Mouse (Mus musculus) neural tube, embryonic 13.5 days (tissue): ENCODE results near the gene Phf21a. TPM values are rescaled to one million over a fixed set of nuclear protein-coding genes. Genes with fewer than 3 reads are reported as not detected.

Experiments used
- ATAC-seq: fragments of 200-750 bp; cut with Nextera tagmentation; 2 replicates; pipeline ENCODE4 v1.8.0; 2017; ENCODE audit warnings: low read depth, mild to moderate bottlenecking, moderate TSS enrichment, moderate library complexity
- H3K27ac ChIP-seq: fragments of 300-500 bp; sonication (generic); replicated peaks from 2 replicates; pipeline ENCODE4 v1.5.1; 2015; ENCODE audit warnings: moderate library complexity, mild to moderate bottlenecking, inconsistent platforms
- H3K27me3 ChIP-seq: fragments of 300-500 bp; sonication (generic); 2 replicates; pipeline ENCODE4 v1.6.1; 2015; ENCODE audit warnings: mild to moderate bottlenecking, inconsistent platforms
- H3K36me3 ChIP-seq: fragments of 300-500 bp; sonication (generic); 2 replicates; pipeline ENCODE4 v1.6.1; 2015; ENCODE audit warnings: mild to moderate bottlenecking, inconsistent platforms
- H3K4me1 ChIP-seq: fragments of 300-500 bp; sonication (generic); replicated peaks from 2 replicates; pipeline ENCODE4 v1.6.1; 2015; ENCODE audit warnings: inconsistent platforms
- H3K4me2 ChIP-seq: fragments of 300-500 bp; sonication (generic); 2 replicates; pipeline ENCODE4 v1.6.1; 2015; ENCODE audit warnings: inconsistent platforms, mild to moderate bottlenecking, moderate library complexity
- H3K4me3 ChIP-seq: fragments of 300-500 bp; sonication (generic); 2 replicates; pipeline ENCODE4 v1.5.1; 2015; ENCODE audit warnings: mild to moderate bottlenecking, inconsistent platforms
- H3K9ac ChIP-seq: fragments of 300-500 bp; sonication (generic); 2 replicates; pipeline ENCODE4 v1.6.1; 2015; ENCODE audit warnings: moderate library complexity, mild to moderate bottlenecking, inconsistent platforms
- H3K9me3 ChIP-seq: fragments of 300-500 bp; sonication (generic); 2 replicates; pipeline ENCODE4 v1.6.1; 2016; ENCODE audit warnings: inconsistent platforms
- WGBS: fragments of 180-500 bp; shearing (Covaris S2); methylation state at CpG from one replicate; pipeline ENCODE4 v1.1.7; 2015; 5-methylcytosine and 5-hydroxymethylcytosine counted together
- polyA plus RNA-seq: library from polyadenylated mRNA; unstranded; fragments of >200 nt; fragmentation: Nextera tagmentation; extraction: Ambion mirVana; gene quantifications from 2 replicates; pipeline ENCODE4 v1.2.1, GENCODE M21; 2015

The Phf21a gene
- polyA plus RNA-seq, 1 experiment from 2014 or later, result 38.5 TPM

DNA sequence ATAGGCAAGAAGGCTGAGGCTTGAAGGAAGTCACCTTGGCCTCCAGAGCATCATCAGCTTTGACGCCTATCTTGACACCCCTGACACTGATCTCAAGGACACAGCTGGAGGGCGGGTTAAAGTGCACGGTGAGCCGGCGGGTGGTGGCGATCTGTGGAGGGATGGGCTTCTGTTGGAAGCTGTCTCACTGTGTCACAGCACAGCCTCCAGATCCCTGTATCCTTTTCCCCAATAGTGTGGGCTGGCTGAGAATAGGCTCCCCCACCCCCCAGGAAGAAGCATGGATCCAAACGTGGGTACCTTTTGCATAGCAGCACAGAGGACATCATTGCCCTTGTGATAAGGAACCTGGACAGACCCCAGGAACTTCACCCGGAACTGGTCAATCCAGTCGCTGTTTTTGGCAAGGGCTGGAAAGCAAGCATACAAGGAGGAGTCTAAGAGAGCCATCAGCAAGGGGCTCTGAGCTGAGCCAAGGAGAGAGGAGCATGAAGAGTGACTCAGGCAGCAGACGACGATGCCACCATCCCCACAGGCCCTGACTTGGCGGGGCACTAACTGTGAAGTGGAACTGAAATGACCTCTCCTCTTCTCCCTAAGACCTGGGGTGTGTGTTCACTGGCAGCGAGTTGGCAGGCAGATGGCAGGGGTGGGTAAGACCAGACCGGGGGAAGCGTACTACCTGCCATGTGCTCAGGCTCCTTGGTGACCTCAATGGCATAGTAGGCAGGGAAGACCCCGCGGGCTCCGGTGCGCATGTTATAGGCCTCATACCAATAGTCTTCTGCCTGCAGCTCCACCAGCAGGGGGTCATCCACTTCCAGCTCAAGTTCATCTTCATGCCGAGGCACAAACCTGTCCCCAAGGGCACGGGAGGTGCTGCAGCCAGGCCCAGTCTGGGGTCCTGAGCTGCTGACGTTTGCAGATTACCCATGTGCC, 292.5 kb downstream of the Phf21a start:
- no peaks in the 10 kb centered on the region for H3K27me3 ChIP-seq
- WGBS, result 85% methylated on average over 22 of the region's 22 CpGs

DNA sequence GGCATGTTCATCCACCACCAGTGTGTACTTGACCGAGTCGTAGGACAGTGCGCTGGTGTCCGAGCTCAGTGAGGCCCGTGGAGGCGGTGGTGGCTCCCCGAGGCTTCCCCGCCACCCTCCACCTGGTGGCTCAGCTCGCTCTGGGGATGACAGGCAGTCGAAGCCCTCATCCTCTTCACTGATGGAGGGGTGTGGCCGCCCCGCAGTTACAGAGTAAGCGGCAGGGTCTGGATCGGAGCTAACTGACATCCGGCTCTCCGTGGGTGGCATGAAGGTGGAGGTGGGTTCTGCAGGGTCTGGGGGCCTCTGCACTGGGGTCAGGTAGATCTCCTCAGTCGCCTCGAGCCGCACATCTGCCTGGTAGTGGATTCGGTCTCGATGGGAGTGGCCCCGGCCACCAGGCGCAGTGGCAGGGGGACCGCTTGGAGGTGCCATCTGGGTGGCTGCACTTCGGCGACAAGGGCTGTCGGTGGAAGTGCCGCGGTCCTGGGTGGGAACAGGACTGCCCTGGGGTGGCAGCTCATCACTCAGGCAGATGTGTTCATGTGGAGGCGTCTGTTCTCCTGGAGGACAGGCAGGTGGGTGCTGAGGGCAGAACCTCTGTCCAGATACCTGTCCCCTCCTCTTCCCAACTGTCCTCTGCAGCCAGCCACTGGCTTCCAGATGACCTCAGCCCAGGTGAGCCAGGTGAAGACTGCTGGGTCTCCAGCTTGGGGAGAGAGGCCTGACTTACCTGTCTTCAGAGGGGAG, 294.1 kb downstream of the Phf21a start:
- H3K36me3 ChIP-seq, result peaks cover 57% of the 10 kb centered on the region
- ATAC-seq, result no peak
- WGBS, result 92% methylated on average over 30 of the region's 30 CpGs
- H3K4me3 ChIP-seq, result 0 out of 2 replicates have a peak overlapping the region, but pooled peaks have one; percentile 87
- H3K27me3 ChIP-seq, result no peaks in the 10 kb centered on the region
- no peak overlapping the region for H3K27ac ChIP-seq
- H3K9me3 ChIP-seq, result no peaks in the 10 kb centered on the region
- peak overlapping the region; percentile 95 for H3K9ac ChIP-seq
- H3K4me1 ChIP-seq, result peaks cover 58% of the 10 kb centered on the region
- H3K4me2 ChIP-seq, result peak overlapping the region; percentile 78

More for the DNA sequence above, 292.5 kb downstream of the Phf21a start:
- Histone ChIP-seq H3K4me2 (no peak overlapping the region), H3K36me3 (peaks cover 73% of the 10 kb centered on the region), H3K9ac (no peak overlapping the region), H3K27ac (no peak overlapping the region), H3K9me3 (no peaks in the 10 kb centered on the region), H3K4me1 (peaks cover 42% of the 10 kb centered on the region), H3K4me3 (no peak overlapping the region)
- ATAC-seq, result no peak

DNA sequence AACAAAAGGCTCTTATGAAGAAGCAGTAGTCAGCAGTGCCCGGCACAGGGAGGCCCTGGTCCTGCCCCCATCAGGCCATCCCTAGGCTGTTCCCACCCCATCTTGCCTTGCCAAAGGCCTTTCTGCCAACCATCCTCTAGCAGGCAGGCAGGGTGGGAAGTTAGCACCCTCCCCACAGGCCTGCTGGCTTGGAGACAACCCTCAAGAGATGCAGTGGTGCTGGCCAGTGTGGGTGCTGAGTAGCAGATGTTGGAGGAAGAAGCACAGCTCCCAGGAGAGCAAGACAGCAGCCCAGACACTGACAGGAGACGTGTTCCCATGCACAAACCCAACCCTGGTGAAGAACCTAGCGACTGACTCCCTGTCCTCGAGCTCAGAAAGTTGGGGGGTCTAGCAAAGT, 294.7 kb downstream of the Phf21a start:
- H3K9ac ChIP-seq, result peak overlapping the region; percentile 95
- H3K4me1 ChIP-seq, result peaks cover 64% of the 10 kb centered on the region
- H3K4me2 ChIP-seq, result peak overlapping the region; percentile 78
- peaks cover 51% of the 10 kb centered on the region for H3K36me3 ChIP-seq
- no peak for ATAC-seq
- H3K4me3 ChIP-seq, result peak overlapping the region; percentile 87
- no peaks in the 10 kb centered on the region for H3K9me3 ChIP-seq
- no peaks in the 10 kb centered on the region for H3K27me3 ChIP-seq
- 69% methylated on average over 4 of the region's 4 CpGs for WGBS
- peak overlapping the region; percentile 95 for H3K27ac ChIP-seq

DNA sequence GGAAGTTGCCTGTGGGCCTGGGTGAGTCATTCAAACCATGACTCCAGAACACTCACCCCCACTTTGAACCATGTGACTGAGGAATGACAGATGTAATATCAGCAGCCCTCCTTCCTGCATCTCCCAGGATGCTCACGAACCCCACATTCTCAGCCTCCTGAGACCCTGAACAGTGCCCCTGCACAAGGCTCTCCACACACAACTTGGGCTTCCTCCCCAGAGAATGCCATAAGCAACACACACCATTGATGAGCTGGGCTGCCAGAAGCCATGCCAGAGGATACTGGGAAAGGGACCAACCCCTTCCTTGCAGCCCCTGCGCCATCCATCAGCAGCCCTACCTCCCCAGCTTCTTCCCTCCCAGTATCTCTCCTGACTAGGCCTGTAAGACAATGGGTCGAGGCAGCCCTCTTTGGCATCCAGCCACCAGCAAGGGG, 295.2 kb downstream of the Phf21a start:
- H3K9ac ChIP-seq, result peak overlapping the region; percentile 95
- no peak for ATAC-seq
- H3K27ac ChIP-seq, result peak overlapping the region; percentile 95
- peaks cover 46% of the 10 kb centered on the region for H3K36me3 ChIP-seq
- peak overlapping the region; percentile 78 for H3K4me2 ChIP-seq
- H3K4me1 ChIP-seq, result peaks cover 69% of the 10 kb centered on the region
- peak overlapping the region; percentile 87 for H3K4me3 ChIP-seq
- no peaks in the 10 kb centered on the region for H3K9me3 ChIP-seq
- 36% methylated on average over 3 of the region's 3 CpGs for WGBS
- no peaks in the 10 kb centered on the region for H3K27me3 ChIP-seq

DNA sequence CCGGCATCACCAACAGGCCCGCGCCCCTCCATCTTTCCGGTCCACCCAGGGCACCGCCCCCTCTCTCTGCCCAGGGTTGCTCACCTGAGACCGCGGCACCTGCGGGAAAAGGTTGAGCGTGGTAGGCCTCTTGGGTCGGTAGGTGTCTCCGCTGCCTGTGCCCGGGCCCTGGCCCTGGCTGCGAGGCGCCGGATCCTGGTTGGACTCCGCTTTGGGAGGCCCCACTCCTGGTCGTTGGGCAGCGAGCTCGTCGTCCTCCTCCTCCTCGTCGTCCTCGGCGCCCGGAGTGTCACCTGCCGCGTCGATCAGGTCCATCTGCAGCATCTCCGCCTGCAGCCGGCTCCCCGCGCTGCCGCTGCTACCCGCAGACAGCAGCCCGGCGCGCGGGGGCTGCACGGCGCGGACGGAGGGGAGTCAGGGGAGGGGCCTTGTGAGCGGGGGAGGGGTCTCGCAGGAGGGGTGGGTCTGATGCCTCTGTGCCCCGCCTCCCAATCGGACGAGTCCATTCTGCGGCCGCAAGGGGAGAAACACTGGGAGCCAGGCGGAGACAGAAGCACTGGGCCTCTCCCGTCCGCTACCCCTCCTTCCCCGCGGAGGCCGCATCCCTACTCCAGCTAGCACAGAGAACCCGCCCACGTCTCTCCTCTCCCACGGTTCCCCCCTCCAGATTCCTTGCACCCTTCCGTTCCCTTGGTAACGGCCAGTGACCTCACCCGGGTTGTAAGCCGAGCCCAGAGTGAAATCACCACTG, 296.1 kb downstream of the Phf21a start:
- Histone ChIP-seq H3K36me3 (peaks cover 36% of the 10 kb centered on the region), H3K9ac (peak overlapping the region; percentile 95), H3K4me3 (peak overlapping the region; percentile 87), H3K27me3 (no peaks in the 10 kb centered on the region), H3K27ac (peak overlapping the region; percentile 95), H3K4me1 (peaks cover 78% of the 10 kb centered on the region), H3K4me2 (peak overlapping the region; percentile 78), H3K9me3 (no peaks in the 10 kb centered on the region)
- peak; percentile 94 for ATAC-seq
- whole genome bisulfite sequencing, result under 1% methylated on average over 48 of the region's 62 CpGs

DNA sequence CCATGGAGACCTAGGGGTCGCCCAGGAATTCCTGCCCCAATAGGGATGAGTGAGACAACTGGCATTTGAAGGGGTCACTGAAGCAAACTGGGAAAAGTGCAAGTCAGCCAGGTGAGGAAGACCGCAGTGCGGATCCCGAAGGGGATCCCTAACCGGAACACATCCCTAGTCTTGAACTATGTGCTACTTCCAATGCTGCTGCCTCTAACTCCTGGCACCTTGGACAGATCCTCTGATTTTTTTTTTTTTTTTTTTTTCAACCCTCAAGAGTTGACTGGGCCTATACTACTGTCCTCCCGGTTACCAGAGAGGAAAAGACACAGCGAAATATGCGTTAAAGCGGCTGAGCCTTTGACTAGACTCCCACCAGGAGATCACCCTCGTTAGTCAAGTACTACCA, 296.7 kb downstream of the Phf21a start:
- H3K9ac ChIP-seq, result peak overlapping the region; percentile 95; the same call in 1 of the 2 replicates

DNA sequence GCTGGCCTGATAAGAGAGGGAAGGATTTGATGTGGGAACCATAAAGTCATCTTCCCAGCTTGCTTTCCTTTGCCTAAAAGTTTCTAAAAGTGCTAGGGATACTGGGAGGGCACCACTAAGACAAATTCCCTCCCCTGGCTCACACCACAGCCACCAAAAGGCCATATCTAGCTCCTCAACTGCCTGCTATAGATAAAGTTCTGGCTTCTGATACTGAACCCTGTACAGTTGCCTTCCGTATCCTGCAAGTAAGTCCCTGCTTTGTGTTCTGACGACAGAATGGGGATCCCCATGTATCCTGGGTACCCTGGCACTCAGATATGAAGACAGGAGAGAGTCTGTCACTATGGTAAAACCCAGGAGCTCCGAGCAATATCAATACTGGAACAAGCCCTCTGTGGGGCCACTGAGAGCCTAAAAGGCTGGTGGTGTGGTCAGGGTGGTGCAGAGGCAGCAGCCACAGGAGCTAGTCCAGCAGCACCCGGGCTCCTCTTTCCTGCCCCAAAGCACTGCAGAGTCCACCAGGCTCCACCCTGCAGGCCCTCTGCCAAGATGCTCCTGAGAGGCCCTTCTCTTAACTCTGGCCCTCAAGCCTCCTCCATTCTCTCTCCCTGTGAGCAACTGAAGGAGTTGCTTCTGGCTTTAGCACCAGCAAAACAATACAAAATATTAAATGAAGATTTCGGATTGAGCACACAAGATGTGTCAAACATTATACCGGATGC, 297.5 kb downstream of the Phf21a start:
- H3K36me3 ChIP-seq, result peaks cover 23% of the 10 kb centered on the region
- H3K4me3 ChIP-seq, result peak overlapping the region; percentile 87; the same call in 1 of the 2 replicates
- peak overlapping the region; percentile 95; the same call in 1 of the 2 replicates for H3K9ac ChIP-seq
- peak overlapping the region; percentile 78 for H3K4me2 ChIP-seq
- H3K9me3 ChIP-seq, result no peaks in the 10 kb centered on the region
- no peak for ATAC-seq
- H3K4me1 ChIP-seq, result peaks cover 81% of the 10 kb centered on the region
- H3K27ac ChIP-seq, result peak overlapping the region; percentile 95
- 74% methylated on average over 6 of the region's 6 CpGs for WGBS
- no peaks in the 10 kb centered on the region for H3K27me3 ChIP-seq

More for the DNA sequence above, 296.7 kb downstream of the Phf21a start:
- no peaks in the 10 kb centered on the region for H3K9me3 ChIP-seq
- ATAC-seq, result no peak
- peaks cover 81% of the 10 kb centered on the region for H3K4me1 ChIP-seq
- H3K4me2 ChIP-seq, result peak overlapping the region; percentile 78
- peaks cover 31% of the 10 kb centered on the region for H3K36me3 ChIP-seq
- H3K27ac ChIP-seq, result peak overlapping the region; percentile 95
- peak overlapping the region; percentile 87 for H3K4me3 ChIP-seq
- no peaks in the 10 kb centered on the region for H3K27me3 ChIP-seq
- under 1% methylated on average over 10 of the region's 10 CpGs for WGBS

DNA sequence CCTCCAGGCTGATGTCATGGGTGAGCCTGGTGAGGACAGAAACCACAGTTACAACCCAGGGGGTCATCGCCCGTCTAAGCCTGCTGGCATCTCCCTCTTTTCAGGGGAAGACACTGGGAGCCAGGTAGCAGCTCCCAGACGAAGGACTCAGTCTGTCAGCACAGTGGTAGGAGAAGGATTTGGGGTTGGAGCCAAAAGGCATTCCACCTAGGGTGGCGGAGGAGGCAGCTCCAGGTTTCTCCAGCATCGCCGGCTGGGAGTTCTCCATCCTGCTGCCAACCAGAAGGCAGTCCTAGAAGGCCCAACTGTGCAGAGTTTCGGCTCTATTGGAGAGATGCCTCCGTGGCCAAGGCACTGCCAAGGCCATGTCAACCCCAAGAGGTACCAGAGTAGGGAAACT, 298.2 kb downstream of the Phf21a start:
- 93% methylated on average over 8 of the region's 8 CpGs for WGBS
- peak overlapping the region; percentile 41 for H3K4me3 ChIP-seq
- H3K36me3 ChIP-seq, result peaks cover 16% of the 10 kb centered on the region
- H3K27ac ChIP-seq, result peak overlapping the region; percentile 95
- H3K27me3 ChIP-seq, result no peaks in the 10 kb centered on the region
- ATAC-seq, result no peak
- H3K4me2 ChIP-seq, result peak overlapping the region; percentile 78
- H3K4me1 ChIP-seq, result peaks cover 80% of the 10 kb centered on the region
- H3K9me3 ChIP-seq, result no peaks in the 10 kb centered on the region
- H3K9ac ChIP-seq, result peak overlapping the region; percentile 74

DNA sequence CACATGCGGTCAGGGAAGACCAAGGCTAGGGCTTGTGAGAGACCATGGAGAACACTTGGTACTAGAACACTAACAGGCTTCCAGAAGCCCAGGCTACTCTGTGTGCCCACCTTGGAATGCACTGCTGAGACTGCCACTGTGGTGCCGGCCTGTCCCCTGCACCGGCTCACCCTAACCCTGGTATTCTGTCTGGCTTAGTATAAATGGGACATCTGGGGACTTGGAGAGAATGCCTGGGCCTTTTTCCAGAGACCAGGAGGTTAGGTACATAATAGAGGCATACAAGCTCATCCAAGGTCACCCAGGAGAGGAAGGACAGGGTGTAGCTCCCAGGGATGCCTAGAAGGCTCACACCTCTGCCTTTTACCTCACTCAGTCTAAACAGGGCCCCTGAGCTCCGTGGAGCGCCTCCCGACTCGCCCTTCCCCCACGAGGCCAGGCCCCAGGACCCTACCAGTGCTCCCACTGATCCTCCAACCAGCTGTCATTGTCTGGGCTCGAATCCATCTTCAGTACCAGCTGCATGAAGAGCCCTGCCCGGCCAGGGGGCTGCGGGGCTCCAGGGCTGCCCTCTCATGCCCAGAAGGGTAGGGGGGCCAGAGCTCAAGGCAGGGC, 298.9 kb downstream of the Phf21a start:
- H3K36me3 ChIP-seq, result peaks cover 9% of the 10 kb centered on the region
- H3K4me2 ChIP-seq, result peak overlapping the region; percentile 78
- peak overlapping the region; percentile 95 for H3K27ac ChIP-seq
- H3K9me3 ChIP-seq, result no peaks in the 10 kb centered on the region
- H3K4me1 ChIP-seq, result peaks cover 79% of the 10 kb centered on the region
- no peak for ATAC-seq
- H3K27me3 ChIP-seq, result no peaks in the 10 kb centered on the region
- 16% methylated on average over 11 of the region's 11 CpGs for WGBS
- H3K4me3 ChIP-seq, result peak overlapping the region; percentile 41
- H3K9ac ChIP-seq, result peak overlapping the region; percentile 74

DNA sequence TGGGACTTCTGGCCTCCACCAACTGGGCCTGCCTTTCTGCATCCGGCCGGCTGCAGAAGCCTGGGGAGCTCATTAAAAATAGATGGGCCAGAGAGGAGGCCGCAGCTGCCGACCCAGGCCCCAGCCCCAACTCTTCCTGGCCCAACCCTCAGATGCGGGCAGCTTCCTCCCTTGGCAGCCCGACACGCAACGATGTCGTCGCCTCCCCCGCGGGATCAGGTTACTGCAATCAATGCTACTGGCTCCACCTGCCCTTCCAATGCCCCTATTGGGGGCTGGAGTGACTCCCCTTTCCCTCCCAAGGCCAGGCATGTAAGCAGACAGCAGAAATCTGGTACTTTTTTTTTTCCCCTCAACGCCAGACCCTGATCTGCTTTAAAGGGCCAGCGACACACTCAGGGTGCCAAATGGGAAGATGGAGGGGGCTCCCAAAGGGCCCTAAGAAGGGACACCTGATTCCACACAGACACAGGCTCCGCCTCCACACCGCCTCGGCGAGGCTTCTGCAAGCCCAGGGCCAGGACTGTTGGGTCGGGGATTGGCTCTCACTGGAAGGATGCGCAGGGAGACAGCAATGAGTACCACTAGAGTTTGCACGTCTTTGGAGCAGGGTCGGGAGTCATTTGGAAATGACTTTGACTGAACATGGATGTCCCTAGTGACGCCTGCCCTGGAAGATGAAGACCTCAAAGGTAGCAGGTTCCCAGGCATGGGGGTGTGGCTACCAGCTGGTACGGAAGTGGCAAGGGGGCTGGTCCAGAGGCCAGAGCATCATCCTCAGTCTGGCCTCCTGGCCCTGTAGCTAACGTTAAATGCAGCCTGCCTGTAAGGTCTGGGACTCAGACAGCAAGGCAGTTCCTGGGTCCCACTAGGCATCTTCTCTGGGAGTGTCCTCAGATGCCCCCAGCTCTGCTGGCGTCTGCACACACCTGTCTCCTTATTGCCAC, 299.7 kb downstream of the Phf21a start:
- Histone ChIP-seq H3K9ac (peak overlapping the region; percentile 74), H3K27ac (peak overlapping the region; percentile 95), H3K36me3 (peaks cover 1% of the 10 kb centered on the region), H3K9me3 (no peaks in the 10 kb centered on the region), H3K27me3 (no peaks in the 10 kb centered on the region), H3K4me1 (peaks cover 81% of the 10 kb centered on the region), H3K4me2 (peak overlapping the region; percentile 78), H3K4me3 (peak overlapping the region; percentile 41)
- 3% methylated on average over 26 of the region's 26 CpGs for WGBS
- ATAC-seq, result no peak
